9 mouse cellular contexts compared by ENCODE assay signal in the genomic region with DNA sequence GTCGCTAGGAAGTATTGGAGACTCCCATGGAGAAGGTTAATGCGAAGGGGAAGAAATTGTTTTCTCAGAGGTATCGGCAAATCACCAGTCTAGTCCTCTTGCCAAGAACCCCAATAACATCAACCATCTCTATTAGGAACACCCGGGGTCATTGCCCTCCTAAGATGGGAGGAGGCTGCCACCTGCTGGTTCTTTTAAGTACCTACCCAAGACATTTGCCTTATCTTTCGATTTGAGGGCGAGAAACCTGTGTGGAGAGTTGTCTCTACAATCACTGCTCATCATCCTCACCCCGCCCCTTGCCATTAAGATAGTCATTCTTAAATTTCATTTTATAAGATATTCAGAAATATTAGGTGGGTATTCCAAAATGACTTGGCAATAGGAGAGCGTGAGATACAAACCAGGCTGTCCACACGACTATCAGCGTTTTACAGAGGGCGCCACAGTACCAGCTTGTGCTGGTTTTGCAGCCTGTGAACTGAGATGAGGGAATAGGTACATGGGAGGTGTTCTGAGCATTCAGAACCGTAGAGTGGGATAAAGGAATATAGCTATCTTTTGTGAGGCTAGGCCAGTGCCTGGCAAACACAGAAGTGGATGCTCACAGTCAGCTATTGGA.
DNase-seq lines count a peak whose midpoint lies in the region; ATAC-seq lines count a peak whose summit lies in the region.
"Had no signal": no experiment of that assay in that cellular context is flagged by ENCODE, and none has a peak within 500 bp of the region (broad histone marks: within the 10 kb centered on the region; RNA-seq: fewer than 3 reads in every experiment).

No protein-coding gene starts in this region.

- no peak overlapping the region for H3K27ac ChIP-seq in forebrain, embryonic 14.5 days (ENCODE audit: low read depth, low read length)
- no peak overlapping the region for H3K27ac ChIP-seq in hindbrain, embryonic 11.5 days (ENCODE audit: low read depth, low read length)
- H3K27ac ChIP-seq: limb, embryonic 15.5 days had no signal

- WGBS in forebrain, embryonic 14.5 days, result 38% methylated on average over 12 of the region's 12 CpGs
- WGBS in hindbrain, embryonic 11.5 days, result 43% methylated on average over 12 of the region's 12 CpGs

- no peaks in the 10 kb centered on the region for H3K27me3 ChIP-seq in forebrain, embryonic 14.5 days (replicated peaks; ENCODE audit: control insufficient read depth, insufficient read depth, low read length)
- H3K27me3 ChIP-seq in hindbrain, embryonic 11.5 days (ENCODE audit: control insufficient read depth, insufficient read depth, low read length), result no peaks in the 10 kb centered on the region
- H3K27me3 ChIP-seq: limb, embryonic 15.5 days had no signal

- no peaks in the 10 kb centered on the region for H3K36me3 ChIP-seq in forebrain, embryonic 14.5 days (ENCODE audit: control insufficient read depth, insufficient read depth, low read length)
- no peaks in the 10 kb centered on the region for H3K36me3 ChIP-seq in hindbrain, embryonic 11.5 days (ENCODE audit: control insufficient read depth, insufficient read depth, low read length)
- H3K36me3 ChIP-seq: limb, embryonic 15.5 days had no signal

- H3K4me2 ChIP-seq in forebrain, embryonic 14.5 days (ENCODE audit: low read length), result no peak overlapping the region
- no peak overlapping the region for H3K4me2 ChIP-seq in hindbrain, embryonic 11.5 days (replicated peaks; ENCODE audit: low read depth, low read length)
- H3K4me2 ChIP-seq: limb, embryonic 15.5 days had no signal

- H3K9me3 ChIP-seq in forebrain, embryonic 14.5 days (replicated peaks; ENCODE audit: control insufficient read depth, low read length), result no peaks in the 10 kb centered on the region
- H3K9me3 ChIP-seq in hindbrain, embryonic 11.5 days (ENCODE audit: control insufficient read depth, low read length), result no peaks in the 10 kb centered on the region
- H3K9me3 ChIP-seq: limb, embryonic 15.5 days had no signal

- H3K4me3 ChIP-seq in forebrain, embryonic 14.5 days (ENCODE audit: low read depth, low read length), result no peak overlapping the region
- no peak overlapping the region for H3K4me3 ChIP-seq in hindbrain, embryonic 11.5 days (ENCODE audit: low read depth, low read length)
- H3K4me3 ChIP-seq: limb, embryonic 15.5 days had no signal

- H3K9ac ChIP-seq in forebrain, embryonic 14.5 days (ENCODE audit: low read length), result no peak overlapping the region
- H3K9ac ChIP-seq in hindbrain, embryonic 11.5 days (ENCODE audit: low read depth, low read length), result no peak overlapping the region
- H3K9ac ChIP-seq: limb, embryonic 15.5 days had no signal

- H3K4me1 ChIP-seq in forebrain, embryonic 14.5 days (ENCODE audit: control insufficient read depth, insufficient read depth, low read length), result no peaks in the 10 kb centered on the region
- H3K4me1 ChIP-seq in hindbrain, embryonic 11.5 days (replicated peaks; ENCODE audit: control insufficient read depth, insufficient read depth, low read length), result no peaks in the 10 kb centered on the region
- H3K4me1 ChIP-seq: limb, embryonic 15.5 days had no signal

- peak; percentile 83 for ATAC-seq in forebrain, embryonic 14.5 days
- peak; percentile 74 for ATAC-seq in hindbrain, embryonic 11.5 days (ENCODE audit: low FRiP score)

- DNase-seq in ES-CJ7 (ENCODE audit: low read depth, low spot score), result peak; percentile 59
- DNase-seq in c-Kit-positive CD71-positive TER-119-negative erythroid progenitor cells, embryonic 14.5 days (ENCODE audit: low read depth), result peak; percentile 28
- DNase-seq in forebrain, embryonic 14.5 days (ENCODE audit: low spot score), result peak; percentile 86
- DNase-seq in hindbrain, embryonic 11.5 days (ENCODE audit: low spot score), result peak; percentile 77
- peak; percentile 41 to 67 for DNase-seq in layer of hippocampus, adult 8-10 months (ENCODE audit: low spot score in 2 of 2)
- DNase-seq in lung, postnatal 10 days, result peak; percentile 69
- peak; percentile 84 for DNase-seq in retina, embryonic 14.5 days (ENCODE audit: low spot score)
- DNase-seq in thymus, postnatal 4 days, result peak; percentile 71

Comparison
In these comparisons a context has a peak if more than half of its experiments do, and no peak if none do; other contexts are left out.
1. DNase-seq: peak in every context shown above with its lines; median percentile 86 in forebrain, embryonic 14.5 days; 84 in retina, embryonic 14.5 days; 77 in hindbrain, embryonic 11.5 days; 71 in thymus, postnatal 4 days; 69 in lung, postnatal 10 days; 59 in ES-CJ7; 54 in layer of hippocampus, adult 8-10 months; 28 in c-Kit-positive CD71-positive TER-119-negative erythroid progenitor cells, embryonic 14.5 days.